Mouse (Mus musculus) cerebellum, postnatal 25 days (tissue): ENCODE data around the gene Rab21.

Source experiments
- DNase-seq, 2 experiments: peaks; one replicate each; pipeline ENCODE4 v3.0.0; 2021; ENCODE audit warnings: mixed read lengths in 2 of 2

Rab21 gene

DNA sequence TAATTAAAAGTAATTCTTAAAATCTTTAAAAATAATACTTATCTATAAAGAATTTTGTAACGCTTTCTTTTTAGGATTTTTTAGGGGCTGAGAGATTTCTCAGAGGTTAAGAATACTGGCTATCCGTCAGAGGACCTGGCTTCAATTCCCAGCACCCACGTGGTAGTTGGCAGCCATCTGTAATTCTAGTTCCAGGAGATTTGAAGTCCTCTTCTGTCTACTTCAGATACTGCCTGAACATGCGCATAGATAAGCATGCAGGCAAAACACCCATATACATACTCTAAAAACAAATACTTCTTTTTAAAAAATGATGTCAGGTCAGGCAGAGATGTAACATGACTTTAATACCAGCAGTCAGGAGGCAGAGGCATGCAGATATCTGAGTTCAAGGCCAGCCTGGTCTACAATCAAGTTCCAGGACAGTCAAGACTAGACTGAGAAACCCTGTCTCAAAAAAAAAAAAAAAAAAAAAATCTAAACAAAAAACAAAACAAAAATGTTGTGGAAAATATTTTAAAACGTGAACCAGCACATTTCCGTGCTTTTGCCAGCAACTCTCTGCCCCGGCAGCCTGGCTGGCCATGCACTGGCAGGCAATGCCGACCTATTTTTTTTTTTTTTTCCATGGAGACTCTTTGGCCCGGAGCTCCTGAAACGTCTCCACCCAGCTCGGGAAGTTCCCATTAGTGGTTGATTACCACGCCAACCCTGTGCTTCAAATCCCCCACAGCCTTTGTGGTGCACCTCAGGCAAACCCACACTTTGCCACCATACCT is 44.6 kb downstream of the Rab21 start:
- no peak for DNase-seq

DNA sequence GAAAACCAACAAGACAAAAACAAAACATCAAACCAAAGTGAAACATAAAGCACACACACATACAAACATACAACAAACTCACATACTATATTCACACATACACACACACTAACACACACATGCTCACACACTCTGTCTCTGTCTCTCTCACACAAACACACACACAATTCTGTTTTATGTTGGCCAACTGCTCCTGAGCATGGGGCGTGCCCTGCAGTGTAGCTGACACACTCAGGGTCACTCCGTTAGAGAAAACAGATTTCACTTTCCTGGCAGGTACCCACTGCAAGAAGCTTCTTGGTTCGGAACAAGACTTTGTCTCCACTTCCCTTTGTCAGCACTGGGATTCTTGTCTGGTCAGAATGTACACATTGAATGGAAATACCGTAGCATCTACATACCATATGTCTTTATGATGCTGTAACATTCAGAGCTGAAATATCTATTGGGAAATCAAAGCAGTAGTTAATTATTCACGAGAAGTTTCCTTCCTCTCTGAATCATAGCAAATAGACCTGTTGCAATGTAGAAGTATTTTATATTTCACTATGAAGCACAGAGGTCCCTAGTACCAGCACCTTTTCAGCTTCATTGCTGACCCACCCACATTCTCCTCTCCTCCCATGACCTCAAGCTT is 52.4 kb downstream of the Rab21 start:
- no peak for DNase-seq

- no peak for DNase-seq
These were observed 53.1 kb downstream of the Rab21 start for GRCm38 (mm10) chr10:115262261-115262660.

- DNase-seq: no peak
These were observed 54.0 kb downstream of the Rab21 start for GRCm38 (mm10) chr10:115261428-115261827.

DNA sequence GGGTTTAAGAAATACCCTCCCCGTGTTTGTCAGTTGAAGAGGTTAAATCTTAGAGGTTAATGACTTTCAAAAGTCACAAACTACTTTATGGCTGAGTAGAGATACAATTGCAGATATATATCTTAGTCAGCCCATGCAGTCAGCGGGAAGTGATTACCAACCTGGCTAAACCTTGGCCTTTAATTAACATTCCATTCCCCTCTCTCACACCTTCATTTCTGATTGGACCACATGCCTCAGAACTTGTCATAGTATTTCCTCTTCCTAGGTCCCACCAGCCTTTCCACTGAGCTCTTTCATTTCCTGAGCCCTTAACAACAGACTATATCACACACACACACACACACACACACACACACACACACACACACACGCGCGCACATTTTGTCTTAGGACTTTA is 59.2 kb downstream of the Rab21 start:
- DNase-seq: no peak

- no peak for DNase-seq
These were observed 61.9 kb downstream of the Rab21 start for GRCm38 (mm10) chr10:115253521-115253920.

DNA sequence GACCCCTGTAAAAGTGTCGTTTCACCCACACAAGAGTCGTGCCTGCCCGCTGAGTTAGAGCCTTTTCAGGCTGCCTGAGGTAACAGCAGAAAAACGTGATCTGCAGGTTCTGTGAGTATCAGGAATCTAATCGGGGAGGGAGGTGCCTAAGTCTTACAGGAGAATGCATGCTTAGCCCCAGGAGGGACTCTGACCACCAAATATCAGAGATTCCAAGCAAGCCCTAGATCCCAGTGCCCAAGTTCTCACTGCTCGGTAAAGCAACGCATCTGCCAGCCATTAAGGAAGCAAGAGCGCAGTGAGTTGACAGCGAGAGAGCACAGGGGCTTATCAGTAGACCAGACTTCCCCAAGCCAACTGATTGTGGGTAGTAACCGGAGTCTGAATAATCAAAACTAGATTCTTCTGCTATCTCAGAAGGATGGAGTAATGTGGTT is 63.1 kb downstream of the Rab21 start:
- DNase-seq: no peak

GRCm38 (mm10) chr10:115251088-115251934 is 64.1 kb downstream of the Rab21 start, which contains the start of gene Tbc1d15:
Gene Tbc1d15, minus strand, starts transcription at chr10:115251467.
- peak; percentile 96 to 99 for DNase-seq

DNA sequence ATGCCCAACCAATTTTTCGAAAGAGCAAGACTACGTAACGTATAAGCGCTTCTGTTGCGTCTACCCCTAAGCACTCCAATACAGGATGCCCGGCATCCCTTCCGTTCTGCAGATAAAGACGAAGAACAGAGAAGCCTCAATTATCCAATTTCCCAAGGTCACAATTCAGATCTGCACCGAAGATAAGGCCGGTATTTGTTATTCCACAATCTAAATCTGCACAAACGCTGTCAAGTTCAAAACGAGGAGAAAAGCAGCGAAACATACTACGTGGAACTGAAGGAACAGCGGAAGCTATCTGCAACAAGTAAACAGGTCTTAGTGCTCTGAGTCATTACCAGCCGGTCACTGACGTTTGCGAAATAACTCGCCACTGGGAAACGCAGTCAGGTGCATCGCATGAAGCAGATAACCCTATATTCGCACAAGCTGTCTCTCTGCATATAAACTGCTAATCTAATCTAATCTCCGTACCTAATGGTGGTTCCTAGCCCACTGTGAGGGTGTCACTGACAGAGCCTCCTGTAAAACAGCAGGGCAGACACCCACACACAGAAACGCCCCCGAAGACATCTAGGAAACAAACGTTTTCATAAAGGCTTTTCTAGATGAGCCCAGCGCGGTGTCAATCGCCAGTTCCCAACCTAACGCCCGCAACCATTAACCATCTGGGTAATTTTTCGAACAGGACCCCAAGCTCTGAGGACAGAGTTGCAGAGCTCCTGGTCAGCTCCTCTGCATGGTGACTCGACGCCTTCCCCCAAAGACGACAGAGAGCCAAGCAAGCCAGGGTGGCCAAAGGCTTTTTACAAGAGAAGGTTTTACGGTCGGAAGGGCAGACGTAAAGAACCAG is 64.9 kb downstream of the Rab21 start:
- DNase-seq: no peak

- peak; percentile 52 to 63 for DNase-seq
These were observed 67.4 kb downstream of the Rab21 start for GRCm38 (mm10) chr10:115248041-115248440.

DNA sequence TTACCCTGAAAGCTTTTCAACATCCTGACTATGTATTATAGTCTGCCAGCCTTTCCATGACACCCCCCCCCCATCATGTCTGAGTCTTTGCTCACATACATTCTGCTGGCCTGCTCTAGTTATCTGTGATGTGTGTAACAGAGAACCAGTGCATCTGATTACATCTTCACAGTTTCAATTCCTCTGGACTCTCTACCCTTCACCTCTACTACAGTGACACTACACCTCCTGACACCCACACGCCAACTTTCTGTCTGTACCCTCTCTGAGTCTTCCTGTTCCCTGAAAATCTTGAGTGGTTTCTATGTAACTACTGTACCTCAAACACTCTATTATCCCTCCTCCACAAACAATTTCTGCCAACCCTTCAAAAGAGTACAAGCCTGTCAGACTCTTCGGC is 69.9 kb downstream of the Rab21 start:
- DNase-seq: no peak

DNA sequence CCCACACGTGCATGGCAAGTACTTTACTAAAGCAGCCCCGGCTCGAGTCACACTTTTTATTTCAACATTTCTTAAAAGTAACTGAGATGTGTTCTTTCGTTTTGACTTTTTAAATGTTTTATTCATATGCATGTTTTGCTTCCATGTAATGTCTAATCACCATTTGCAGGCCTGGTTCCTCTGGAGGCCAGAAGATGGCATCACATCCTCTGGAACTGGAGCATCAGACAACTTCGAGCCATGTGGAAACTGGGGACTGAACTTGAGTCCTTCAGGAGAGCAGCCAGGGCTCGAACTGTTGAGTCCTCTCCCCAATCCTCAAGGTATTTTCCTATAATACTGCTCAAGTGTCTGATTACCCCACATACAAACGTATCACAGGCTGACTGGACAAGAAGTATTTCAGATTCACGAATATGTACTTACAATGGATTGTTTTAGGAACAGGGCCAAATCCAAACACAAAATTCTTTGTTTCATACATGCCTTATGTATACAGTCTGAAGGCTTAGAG is 74.3 kb downstream of the Rab21 start:
- no peak for DNase-seq

DNA sequence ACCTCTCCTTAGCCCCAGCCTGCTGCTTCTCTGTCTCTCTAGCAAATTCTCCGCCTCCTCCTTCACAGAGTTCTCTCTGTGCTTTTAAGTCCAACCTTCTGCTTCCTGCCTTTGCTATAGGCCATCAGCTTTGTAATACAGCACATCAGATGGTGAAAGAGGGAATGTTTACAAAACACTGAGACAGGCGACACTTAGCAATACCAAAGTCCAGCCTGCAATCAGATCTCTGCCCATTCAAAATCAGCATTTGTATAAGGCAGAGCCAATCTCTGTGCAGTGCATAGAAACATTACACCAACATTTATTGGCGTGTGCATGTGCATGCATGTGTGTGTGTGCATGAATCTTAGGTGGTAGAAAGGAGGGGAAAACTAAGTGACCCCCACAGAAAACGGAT is 77.5 kb downstream of the Rab21 start:
- DNase-seq: no peak
